Mouse (Mus musculus) heart, adult 2 months (tissue): ENCODE data around the gene Cdh26. TPM values are rescaled to one million over a fixed set of nuclear protein-coding genes. Genes with fewer than 3 reads are reported as not detected.

ENCODE experiments used
- DNase-seq, 2 experiments: peaks; one replicate each; pipeline ENCODE4 v3.0.0; 2021
- H3K27ac ChIP-seq: fragments of 200-600 bp; 2 replicates; pipeline ENCODE4 v1.8.1; 2022
- H3K27me3 ChIP-seq: fragments of 200-500 bp; 2 replicates; pipeline ENCODE4 v1.6.1; 2012; ENCODE audit warnings: mild to moderate bottlenecking, low read length, inconsistent platforms, mixed read lengths; ENCODE audit not compliant: control insufficient read depth, insufficient read depth
- H3K36me3 ChIP-seq: fragments of 200-500 bp; 2 replicates; pipeline ENCODE4 v1.6.1; 2012; ENCODE audit warnings: low read length, inconsistent platforms; ENCODE audit not compliant: control insufficient read depth, insufficient read depth
- H3K4me1 ChIP-seq: fragments of 200-500 bp; 2 replicates; pipeline ENCODE4 v1.6.1; 2011; ENCODE audit warnings: low read length; ENCODE audit not compliant: control insufficient read depth, insufficient read depth
- H3K4me3 ChIP-seq: fragments of 200-600 bp; 2 replicates; pipeline ENCODE4 v1.8.1; 2022
- H3K79me2 ChIP-seq: fragments of 200-500 bp; replicated peaks from 2 replicates; pipeline ENCODE4 v1.6.1; 2012; ENCODE audit warnings: mild to moderate bottlenecking, inconsistent platforms, low read length, moderate library complexity, mixed read lengths; ENCODE audit not compliant: control insufficient read depth, insufficient read depth
- H3K9ac ChIP-seq: fragments of 200-500 bp; 2 replicates; pipeline ENCODE4 v1.6.1; 2012; ENCODE audit warnings: low read depth, mild to moderate bottlenecking, control low read depth, inconsistent platforms, low read length, mixed read lengths
- CTCF ChIP-seq: fragments of 200-600 bp; IDR thresholded peaks from 2 replicates; pipeline ENCODE4 v1.8.1; 2022; ENCODE audit warnings: antibody characterized with exemption, mild to moderate bottlenecking, moderate library complexity
- EP300 ChIP-seq: fragments of 200-500 bp; IDR thresholded peaks from 2 replicates; pipeline ENCODE4 v1.6.1; 2011; ENCODE audit warnings: low read depth, low read length, control low read depth; ENCODE audit not compliant: insufficient read depth
- POLR2A ChIP-seq: fragments of 200-500 bp; IDR thresholded peaks from 2 replicates; pipeline ENCODE4 v1.6.1; 2011; ENCODE audit warnings: mild to moderate bottlenecking, low read depth, low read length, control low read depth; ENCODE audit not compliant: insufficient read depth
- WGBS: fragments of 180-500 bp; shearing (Covaris S2); methylation state at CpG from one replicate; pipeline ENCODE4 v1.1.7; 2018; 5-methylcytosine and 5-hydroxymethylcytosine counted together
- intact Hi-C: fragments of 180-260 bp; cut with DNase I; formaldehyde crosslinking; loops from one replicate; pipeline ENCODE4 v1.15.1; 2025
- long read RNA-seq: library from polyadenylated mRNA; stranded (forward); transcript quantifications from one replicate; pipeline ENCODE4 v2.0.0, GENCODE M21; 2021
- polyA plus RNA-seq: library from polyadenylated mRNA; depleted of rRNA; stranded (reverse); fragments of >200 nt; gene quantifications from 2 replicates; pipeline ENCODE4 v1.2.3, GENCODE M21; 2012; rRNA removed
- total RNA-seq, 2 experiments: library from RNA; stranded (reverse); gene quantifications; 2 replicates each; pipeline ENCODE4 v1.2.3; 2021

Gene Cdh26
- total RNA-seq (not detected), polyA plus RNA-seq (0.12 and 0.76 TPM in 2 replicates)
- long read RNA-seq = 0 reads

GRCm38 (mm10) chr2:178430231-178430630 lies at the start of gene Cdh26:
Gene Cdh26 (plus strand): TSS chr2:178430531.
- Histone ChIP-seq H3K4me3 (no peak within 1 kb of the TSS), H3K9ac (no peak within 1 kb of the TSS), H3K79me2 (no peaks in the 10 kb centered on the region), H3K36me3 (no peaks in the 10 kb centered on the region), H3K27me3 (no peaks in the 10 kb centered on the region), H3K27ac (no peak within 1 kb of the TSS), H3K4me1 (no peaks in the 10 kb centered on the region)
- WGBS = 97% methylated on average over 4 of the region's 4 CpGs
- intact Hi-C loops = no loop called here
- TF ChIP-seq CTCF (no peak), POLR2A (no peak), EP300 (no peak)
- DNase-seq = no peak

DNA sequence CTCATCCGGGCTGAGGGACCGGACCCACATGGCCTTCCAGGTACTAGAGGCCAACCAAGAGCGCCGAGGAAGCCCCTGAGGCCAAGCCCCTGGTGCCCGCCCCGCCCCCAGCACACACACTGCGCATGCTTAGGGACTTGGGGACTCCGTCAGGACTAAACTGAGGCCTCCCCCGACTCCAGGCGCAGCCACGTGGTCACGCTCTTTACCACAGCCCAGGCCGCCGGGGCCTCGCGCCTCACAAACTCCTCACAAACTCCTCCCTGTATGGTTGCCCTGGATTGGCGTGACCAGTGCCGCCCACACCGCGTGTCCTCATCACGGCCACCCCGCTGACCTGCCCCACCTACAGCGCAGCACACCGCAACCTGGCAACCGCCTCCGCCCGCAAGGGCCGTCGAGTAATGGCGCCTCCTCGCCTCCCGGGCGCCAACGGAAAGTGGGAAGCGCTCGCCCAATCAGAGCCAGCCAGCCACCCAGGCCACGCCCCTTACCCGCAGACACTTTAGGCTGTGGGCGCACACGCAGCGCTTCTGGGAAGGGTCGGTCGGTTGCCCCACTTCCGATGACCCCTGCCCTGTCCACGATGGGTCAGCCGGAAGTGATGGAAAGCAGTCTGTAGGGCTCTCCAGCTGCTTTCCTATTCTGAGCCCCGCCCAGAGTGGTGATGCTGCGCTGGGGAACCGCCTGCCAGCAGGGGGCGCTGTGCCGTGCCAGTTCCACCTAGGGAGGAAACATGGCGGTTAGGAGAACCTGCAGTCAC lies 23.1 kb upstream of the Cdh26 start, which contains the start of gene Sycp2:
Gene Sycp2 (minus strand): TSS at position 633 of the 763 bp plus-strand sequence.
- H3K27me3 ChIP-seq = no peaks in the 10 kb centered on the region
- no peak for DNase-seq
- intact Hi-C loops = no loop called here
- H3K27ac ChIP-seq = no peak within 1 kb of the TSS
- H3K36me3 ChIP-seq = no peaks in the 10 kb centered on the region
- 0 out of 2 replicates have a peak, but pooled peaks cover 2% of the 10 kb centered on the region for H3K4me1 ChIP-seq
- H3K9ac ChIP-seq = no peak within 1 kb of the TSS
- WGBS = 79% methylated on average over 52 of the region's 52 CpGs
- TF ChIP-seq CTCF = peak; percentile 60
- TF ChIP-seq POLR2A = no peak
- no peaks in the 10 kb centered on the region for H3K79me2 ChIP-seq
- no peak within 1 kb of the TSS for H3K4me3 ChIP-seq

- H3K36me3 ChIP-seq = no peaks in the 10 kb centered on the region
- H3K4me1 ChIP-seq = peaks cover 8% of the 10 kb centered on the region
- no peak overlapping the region for H3K9ac ChIP-seq
- WGBS = 61% methylated on average over 1 of the region's 1 CpGs
- H3K27ac ChIP-seq = no peak overlapping the region
- no peak for TF ChIP-seq CTCF
- TF ChIP-seq EP300 = no peak
- TF ChIP-seq POLR2A = no peak
- DNase-seq = no peak
- H3K79me2 ChIP-seq = no peaks in the 10 kb centered on the region
- no peaks in the 10 kb centered on the region for H3K27me3 ChIP-seq
- no peak overlapping the region for H3K4me3 ChIP-seq
- intact Hi-C loops = no loop called here
These were observed 21.3 kb upstream of the Cdh26 start for GRCm38 (mm10) chr2:178409024-178409423.

GRCm38 (mm10) chr2:178410286-178410685 lies 20.0 kb upstream of the Cdh26 start:
- Histone ChIP-seq H3K4me1 (peaks cover 10% of the 10 kb centered on the region), H3K36me3 (no peaks in the 10 kb centered on the region), H3K27ac (no peak overlapping the region; the same call in 1 of the 2 replicates), H3K79me2 (no peaks in the 10 kb centered on the region), H3K9ac (no peak overlapping the region), H3K4me3 (no peak overlapping the region), H3K27me3 (no peaks in the 10 kb centered on the region)
- WGBS = 67% methylated on average over 6 of the region's 6 CpGs
- DNase-seq = peak in 1 of 2 experiments; percentile 18
- intact Hi-C loops = loop anchor here (5.0 kb wide), 1 partner anchor 82 kb away; no protein-coding TSS in a partner anchor
- TF ChIP-seq POLR2A = no peak
- TF ChIP-seq CTCF = no peak
- no peak for TF ChIP-seq EP300

- no peaks in the 10 kb centered on the region for H3K36me3 ChIP-seq
- H3K79me2 ChIP-seq = no peaks in the 10 kb centered on the region
- no peak overlapping the region; the same call in 1 of the 2 replicates for H3K4me3 ChIP-seq
- peak; percentile 47 to 78 for DNase-seq
- H3K4me1 ChIP-seq = peaks cover 10% of the 10 kb centered on the region
- intact Hi-C loops = loop anchor here (5.0 kb wide), 1 partner anchor 80 kb away; no protein-coding TSS in a partner anchor
- no peaks in the 10 kb centered on the region for H3K27me3 ChIP-seq
- TF ChIP-seq POLR2A (peak; percentile 57), CTCF (no peak), EP300 (peak; percentile 69; the same call in 1 of the 2 replicates)
- WGBS = 13% methylated on average over 6 of the region's 6 CpGs
- no peak overlapping the region for H3K9ac ChIP-seq
- peak overlapping the region; percentile 90 for H3K27ac ChIP-seq
These were observed 17.7 kb upstream of the Cdh26 start for GRCm38 (mm10) chr2:178412598-178412997.

DNA sequence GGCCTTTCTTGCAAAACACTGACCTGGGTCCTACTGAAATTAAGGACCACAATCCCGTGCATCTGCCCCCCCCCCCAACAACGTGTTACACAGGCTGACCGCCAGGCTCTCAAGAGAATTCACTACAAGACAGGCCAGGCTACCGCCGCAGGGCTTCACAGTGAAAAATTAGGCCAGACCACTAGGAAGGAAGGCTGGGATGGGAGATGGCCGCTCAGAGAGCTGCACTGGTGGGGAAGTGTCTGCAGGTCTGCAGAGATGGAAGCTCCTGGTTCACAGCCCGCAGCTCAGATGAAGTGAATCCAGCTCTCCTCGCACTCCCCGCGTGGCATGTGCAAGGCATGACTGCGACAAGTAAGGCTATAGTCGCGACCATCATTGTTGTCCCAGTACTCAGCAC lies 17.2 kb upstream of the Cdh26 start:
- intact Hi-C loops = loop anchor here (5.0 kb wide), 1 partner anchor 79 kb away; no protein-coding TSS in a partner anchor
- H3K4me3 ChIP-seq = peak overlapping the region; percentile 70
- no peaks in the 10 kb centered on the region for H3K27me3 ChIP-seq
- TF ChIP-seq POLR2A = no peak
- TF ChIP-seq CTCF = no peak
- no peak for TF ChIP-seq EP300
- DNase-seq = no peak
- H3K4me1 ChIP-seq = peaks cover 10% of the 10 kb centered on the region
- peak overlapping the region; percentile 92; the same call in 1 of the 2 replicates for H3K9ac ChIP-seq
- H3K36me3 ChIP-seq = no peaks in the 10 kb centered on the region
- H3K79me2 ChIP-seq = no peaks in the 10 kb centered on the region
- WGBS = 48% methylated on average over 13 of the region's 13 CpGs
- H3K27ac ChIP-seq = peak overlapping the region; percentile 90
